Mouse (Mus musculus) embryo, embryonic 10 days (tissue): ENCODE measurements around the gene 4632433K11Rik.
"Not testable (repeated sequence)": the region's sequence is repeated elsewhere in the genome, so short reads cannot be mapped to it uniquely, and the experiment has no call there.

ENCODE experiments used
- DNase-seq: peaks from one replicate; pipeline ENCODE4 v3.0.0-alpha.2; 2015; ENCODE audit warnings: low spot score

4632433K11Rik gene

GRCm38 (mm10) chr7:5033818-5034217 is at the start of gene 4632433K11Rik:
Gene 4632433K11Rik (plus strand): TSS chr7:5034118.
- DNase-seq: no peak

- DNase-seq: no peak
These were observed 45.7 kb upstream of the 4632433K11Rik start for GRCm38 (mm10) chr7:4988250-4988649.

DNA sequence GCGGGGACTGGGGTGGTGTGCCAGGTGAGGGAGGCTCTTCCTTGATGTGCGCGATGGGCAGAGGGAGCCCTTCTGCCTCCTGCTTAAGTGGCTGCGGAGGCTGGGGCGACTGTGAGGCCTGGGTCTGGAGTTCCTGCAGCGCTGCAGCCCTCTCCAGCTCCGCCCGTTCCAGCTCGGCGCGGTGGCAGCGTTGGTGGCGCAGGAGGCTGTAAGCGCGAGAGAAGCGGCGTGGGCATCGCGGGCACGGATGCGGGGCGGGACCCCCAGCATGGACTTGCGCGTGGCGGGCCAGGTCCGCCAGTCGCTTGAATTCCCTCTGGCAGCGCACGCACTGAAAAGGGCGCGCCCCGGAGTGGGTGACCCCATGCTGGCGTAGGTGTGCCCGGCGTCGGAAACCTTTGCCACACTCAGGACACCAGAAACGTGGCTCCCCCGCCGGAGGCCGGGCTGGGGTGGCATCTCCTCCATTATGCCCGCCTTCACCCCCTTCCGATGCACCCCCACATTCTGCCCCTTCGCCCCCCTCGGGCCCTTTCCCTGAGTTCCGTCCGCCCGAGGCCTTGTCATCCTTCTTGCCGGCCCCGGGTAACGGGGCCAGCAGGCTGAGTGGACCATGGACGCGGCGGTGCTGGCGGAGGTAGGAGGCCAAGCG is 40.4 kb upstream of the 4632433K11Rik start:
- no peak for DNase-seq

DNA sequence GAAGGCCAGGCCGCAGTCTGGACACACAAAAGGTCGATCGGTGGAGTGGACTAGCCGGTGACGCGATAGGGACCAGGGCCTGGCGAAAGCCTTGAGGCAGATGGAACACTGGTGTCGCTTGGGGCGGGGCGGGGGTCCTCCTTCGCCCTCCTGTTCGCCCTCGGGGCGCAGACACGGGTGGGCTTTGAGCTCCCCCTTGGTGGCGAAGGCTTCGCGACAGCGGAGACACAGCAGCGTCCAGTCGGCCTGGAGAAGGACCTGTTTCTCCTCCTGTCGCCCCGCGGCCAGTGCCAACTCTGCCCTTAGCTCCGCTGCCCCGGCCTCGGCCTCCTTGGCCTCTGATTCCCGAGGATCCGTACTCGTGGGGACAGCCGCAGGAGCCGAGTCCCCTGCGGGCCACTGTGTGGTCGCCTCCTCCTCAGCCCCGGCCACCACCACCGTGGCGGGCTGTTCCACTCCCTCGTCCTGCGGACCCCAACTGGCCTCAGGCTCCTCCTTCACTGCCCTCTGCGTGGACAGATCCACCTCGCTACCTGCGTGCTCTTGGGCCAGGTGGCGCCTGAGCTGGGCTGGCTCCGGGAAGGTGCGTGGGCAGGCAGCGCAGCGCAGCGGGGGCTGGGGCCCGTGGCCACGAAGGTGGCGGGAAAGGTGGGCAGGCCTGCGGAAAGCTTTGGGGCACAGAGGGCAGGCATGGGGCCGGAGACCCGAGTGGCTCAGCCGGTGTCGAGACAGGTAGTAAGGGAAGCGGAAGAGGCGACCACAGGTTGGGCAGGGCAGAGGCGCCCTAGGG is 39.7 kb upstream of the 4632433K11Rik start:
- DNase-seq: no peak

DNA sequence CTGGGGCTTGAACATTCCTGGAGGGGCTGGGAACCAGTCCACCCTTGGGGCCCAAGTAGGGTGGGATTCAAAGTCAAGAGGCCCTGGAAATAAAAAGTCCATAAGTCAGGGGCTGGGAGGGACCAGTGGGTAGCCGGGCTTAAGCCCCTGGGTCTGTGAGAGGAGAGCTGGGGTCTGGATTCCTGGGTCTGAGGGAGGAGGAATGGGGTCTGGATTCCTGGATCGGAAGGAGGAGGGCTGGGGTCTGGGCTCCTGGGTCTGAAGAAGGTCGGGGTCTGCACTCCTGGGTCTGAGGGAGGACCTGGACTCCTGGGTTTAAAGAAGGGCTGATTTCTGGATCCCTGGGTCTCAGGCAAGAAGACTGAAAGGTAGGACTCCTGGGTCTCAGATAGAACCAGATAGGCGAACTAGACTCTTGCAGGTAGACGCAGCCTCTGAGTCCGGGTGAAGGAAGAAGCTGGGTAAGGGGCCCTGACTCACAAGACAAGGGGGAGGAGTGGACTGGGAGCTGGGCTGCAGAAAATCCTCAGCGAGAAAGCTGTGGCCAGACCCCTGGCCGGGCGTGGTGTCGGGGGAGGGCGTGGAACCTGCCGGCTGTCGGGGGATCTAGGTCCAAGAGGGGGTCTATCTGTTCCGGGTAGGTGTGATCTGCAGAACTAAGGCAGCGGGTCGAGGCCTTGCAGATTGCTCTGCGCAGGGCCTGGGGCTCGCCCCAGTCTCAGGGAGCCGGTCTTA is 38.5 kb upstream of the 4632433K11Rik start:
- DNase-seq: no peak

DNA sequence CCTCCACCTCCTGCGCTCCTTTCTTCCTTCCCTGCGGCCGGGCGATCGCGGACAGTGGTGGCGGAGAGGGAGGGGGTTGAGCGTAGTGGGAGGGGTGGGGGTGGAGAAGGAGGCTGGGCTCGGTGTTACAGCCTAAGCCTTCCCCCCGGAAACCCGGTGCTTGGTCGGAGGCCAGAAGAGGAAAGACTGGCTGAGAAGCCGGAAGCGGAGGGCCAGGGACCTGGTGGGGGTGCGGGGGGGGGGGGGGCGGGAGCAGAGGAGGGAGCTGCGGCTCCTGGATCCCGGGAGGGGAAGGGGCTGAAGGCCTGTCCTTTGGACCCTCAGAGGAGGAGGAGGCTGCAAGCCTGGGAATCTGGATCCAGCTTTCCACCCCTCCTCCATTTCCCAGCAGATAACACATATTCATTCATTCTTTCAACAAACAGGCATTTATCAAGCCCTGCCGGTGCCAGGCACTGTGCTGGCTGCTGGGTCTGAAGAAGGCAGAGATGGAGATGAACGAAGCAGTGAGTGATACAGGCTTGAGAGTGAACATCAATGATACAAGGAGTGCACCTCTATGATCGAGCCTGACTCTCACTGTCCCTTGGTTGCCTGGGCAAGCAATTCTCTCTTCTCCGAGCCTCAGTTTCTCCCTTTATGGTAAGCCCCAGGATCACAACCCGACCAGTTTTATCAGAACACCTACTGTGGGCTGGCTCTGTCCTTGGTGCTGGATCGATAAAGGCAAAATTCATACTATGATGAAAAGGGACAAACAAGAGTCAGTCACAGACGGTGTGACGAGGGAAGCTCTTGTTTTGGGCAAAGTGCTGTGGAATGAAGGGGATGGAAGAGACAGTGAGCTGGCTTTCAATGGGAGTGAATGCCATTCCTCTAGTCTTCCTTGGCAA is 37.7 kb upstream of the 4632433K11Rik start, which contains the start of gene Zfp579:
TSS of gene Zfp579 (minus strand) at position 156 of the 893 bp plus-strand sequence.
- peak; percentile 90 for DNase-seq

GRCm38 (mm10) chr7:4996934-4997333 is 37.0 kb upstream of the 4632433K11Rik start:
- no peak for DNase-seq

DNA sequence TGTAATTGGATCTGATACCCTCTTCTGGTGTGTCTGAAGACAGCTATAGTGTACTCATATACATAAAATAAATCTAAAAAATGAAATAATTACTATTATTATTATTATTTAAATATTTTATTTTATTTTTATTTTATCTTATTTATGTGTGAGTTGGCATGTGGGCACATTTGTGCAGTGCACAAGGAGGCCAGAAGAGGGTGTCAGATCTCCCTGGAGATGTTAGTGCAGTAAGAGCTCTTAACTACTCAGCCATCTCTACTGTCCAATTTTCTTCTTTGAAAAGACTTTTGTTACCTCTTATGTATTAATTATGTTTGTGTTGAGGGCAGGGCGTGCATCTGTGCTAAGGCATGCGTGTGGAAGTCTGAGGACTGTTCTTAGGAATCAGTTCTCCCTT is 34.0 kb upstream of the 4632433K11Rik start:
- DNase-seq: no peak

GRCm38 (mm10) chr7:5002876-5003275 is 31.0 kb upstream of the 4632433K11Rik start:
- DNase-seq: not testable (repeated sequence)

DNA sequence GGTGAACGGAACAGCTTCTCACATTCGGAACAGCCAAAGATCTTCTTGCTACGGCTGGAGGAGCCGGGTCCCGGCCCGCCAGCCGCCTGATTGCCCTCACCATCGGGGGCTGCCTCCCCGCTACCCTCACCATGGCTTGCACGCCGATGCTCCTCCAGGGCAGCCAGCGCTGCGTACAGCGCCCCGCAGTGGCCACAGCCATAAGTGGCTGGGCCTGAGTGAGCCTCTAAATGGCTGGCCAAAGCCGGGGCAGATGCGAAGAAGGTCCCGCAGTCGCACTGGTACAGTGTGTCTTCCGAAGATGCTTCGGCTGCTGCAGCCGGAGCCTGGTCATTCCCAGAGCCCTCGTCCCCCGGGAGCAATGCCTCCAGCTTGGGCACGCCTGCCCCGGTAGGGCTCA is 25.7 kb upstream of the 4632433K11Rik start:
- no peak for DNase-seq

GRCm38 (mm10) chr7:5012681-5013513 is 21.0 kb upstream of the 4632433K11Rik start:
- no peak for DNase-seq

DNA sequence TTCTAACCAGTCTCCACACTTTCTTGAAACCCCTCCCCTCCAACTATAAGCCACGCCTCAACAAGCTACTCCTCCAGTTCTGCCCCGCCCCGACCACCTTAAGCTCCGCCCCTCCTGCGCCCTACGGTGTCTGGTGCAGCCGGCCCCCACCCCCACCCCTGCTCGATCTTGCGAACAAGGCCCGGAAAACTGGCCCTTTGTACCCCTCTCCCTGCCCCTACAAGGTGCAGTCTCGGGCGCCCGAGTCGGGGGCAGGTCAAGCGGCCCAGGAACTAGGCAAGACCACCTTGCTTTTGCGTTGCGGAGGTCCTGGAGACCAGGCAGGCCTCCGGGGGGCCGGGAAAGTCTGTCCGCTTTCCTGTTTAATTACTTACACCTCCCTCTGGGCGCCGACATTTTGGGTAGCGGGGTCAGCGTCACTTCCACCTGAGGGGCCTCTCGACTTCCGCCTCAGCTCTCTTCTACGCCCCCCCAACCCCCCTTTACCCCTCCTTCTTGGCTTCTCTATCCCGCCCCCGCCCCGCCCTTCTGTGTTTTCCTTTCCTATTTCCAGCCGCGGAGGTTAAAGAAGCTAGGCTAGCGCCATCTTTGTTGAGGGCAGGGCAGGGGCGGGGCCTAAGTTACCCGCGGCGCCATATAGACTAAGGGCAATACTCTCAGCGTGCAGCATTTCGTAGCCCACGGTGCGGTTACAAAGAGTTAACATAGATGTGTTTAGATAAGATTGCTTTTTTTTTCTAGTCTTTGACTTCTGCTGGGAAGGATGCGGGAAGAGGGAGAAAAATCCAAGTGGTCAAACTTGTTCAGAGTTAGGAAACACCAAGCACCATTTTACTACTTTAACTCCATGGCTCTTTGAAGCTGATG is 19.4 kb upstream of the 4632433K11Rik start, which contains the start of the genes Zfp524 and Fiz1:
TSS of gene Zfp524 (plus strand) at position 165 of the 867 bp plus-strand sequence.
TSS of gene Fiz1 (minus strand) at position 447 of the 867 bp plus-strand sequence.
- peak; percentile 94 for DNase-seq

DNA sequence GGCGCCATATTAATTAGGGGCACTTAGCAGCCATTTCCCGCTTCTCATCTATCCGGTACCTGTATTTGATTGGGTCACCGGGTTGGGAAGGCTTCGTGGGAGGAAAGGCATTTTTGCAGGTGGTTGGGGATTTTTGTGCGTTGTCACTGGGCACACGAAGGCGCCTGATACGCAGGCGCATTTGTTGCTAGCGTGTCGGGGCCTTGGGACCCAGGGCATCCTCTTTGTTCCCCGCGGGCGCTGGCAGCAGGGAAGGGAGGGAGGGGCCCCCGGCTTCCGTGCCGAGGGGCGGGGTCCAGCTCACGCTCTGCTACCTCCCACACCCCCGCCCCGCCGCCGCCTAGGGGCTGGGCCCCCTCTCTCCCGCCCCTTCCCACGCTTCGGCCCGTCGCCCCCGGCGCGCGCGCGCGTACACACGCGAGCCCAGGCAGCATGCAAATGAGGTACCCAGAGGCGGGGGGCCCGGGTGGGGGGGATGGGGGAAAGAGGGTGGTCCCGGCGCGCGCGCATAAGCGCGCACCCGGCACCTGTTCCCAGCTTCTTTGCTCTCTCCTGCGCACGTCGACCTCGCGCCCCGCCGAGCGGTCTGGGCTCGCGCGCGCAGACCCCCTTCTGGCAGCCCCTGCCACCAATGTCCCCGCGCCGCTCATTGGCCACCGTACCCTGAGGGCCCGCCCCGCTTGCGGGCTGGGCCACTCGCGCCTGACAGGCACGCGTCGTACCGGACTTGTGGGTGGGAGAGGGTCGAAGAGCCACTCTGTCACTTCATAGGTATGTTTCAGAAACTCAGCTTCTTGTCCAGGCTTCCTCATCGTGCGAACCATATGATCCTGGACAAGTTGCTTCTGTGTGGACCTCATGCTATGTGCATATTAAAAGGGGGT is 18.6 kb upstream of the 4632433K11Rik start, which contains the start of gene Gm44973:
TSS of gene Gm44973 (plus strand) at position 379 of the 884 bp plus-strand sequence.
- DNase-seq: peak; percentile 94

DNA sequence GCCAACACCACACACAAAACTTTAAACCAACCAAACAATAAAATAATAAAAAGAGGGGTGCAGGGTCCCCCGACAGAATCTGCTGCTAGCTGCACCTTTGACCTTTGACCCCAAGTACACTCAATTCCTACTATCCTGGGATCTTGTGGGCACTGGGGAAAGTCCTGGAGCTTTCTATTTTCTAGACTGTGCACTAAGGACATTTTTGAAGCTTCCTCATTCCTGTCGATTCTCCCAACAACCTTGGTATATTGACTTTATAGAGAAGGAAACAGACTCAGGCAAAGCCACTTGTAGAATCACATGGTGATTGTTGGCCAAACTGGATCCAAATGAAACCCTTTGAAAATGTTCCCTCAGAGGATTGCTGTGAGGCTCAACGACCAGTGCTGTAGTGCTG is 17.9 kb upstream of the 4632433K11Rik start:
- DNase-seq: no peak

DNA sequence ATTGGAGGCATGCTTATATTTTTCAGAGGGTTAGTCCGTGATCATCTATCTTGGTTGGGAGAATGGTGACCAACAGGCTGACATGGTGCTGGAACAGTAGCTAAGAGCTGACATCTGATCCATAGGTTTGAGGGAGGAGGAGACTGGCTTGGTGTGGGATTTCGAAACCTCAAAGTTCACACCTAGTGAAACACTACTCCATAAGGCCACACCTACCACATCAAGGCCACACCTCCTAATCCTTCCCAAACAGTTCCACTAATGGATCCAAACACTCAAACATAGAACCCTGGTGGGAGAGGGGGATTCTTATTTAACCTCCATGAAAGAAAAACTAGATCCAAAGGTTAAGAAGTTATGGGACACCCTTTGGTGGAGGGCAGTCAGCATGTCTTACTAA is 17.0 kb upstream of the 4632433K11Rik start:
- no peak for DNase-seq

- DNase-seq: no peak
These were observed 16.6 kb upstream of the 4632433K11Rik start for GRCm38 (mm10) chr7:5017352-5017751.

GRCm38 (mm10) chr7:5017931-5018330 is 16.0 kb upstream of the 4632433K11Rik start:
- no peak for DNase-seq

- DNase-seq: not testable (repeated sequence)
These were observed 14.3 kb upstream of the 4632433K11Rik start for GRCm38 (mm10) chr7:5019576-5019975.
